Mouse (Mus musculus): ENCODE data around the gene Krt86.

The Krt86 gene

DNA sequence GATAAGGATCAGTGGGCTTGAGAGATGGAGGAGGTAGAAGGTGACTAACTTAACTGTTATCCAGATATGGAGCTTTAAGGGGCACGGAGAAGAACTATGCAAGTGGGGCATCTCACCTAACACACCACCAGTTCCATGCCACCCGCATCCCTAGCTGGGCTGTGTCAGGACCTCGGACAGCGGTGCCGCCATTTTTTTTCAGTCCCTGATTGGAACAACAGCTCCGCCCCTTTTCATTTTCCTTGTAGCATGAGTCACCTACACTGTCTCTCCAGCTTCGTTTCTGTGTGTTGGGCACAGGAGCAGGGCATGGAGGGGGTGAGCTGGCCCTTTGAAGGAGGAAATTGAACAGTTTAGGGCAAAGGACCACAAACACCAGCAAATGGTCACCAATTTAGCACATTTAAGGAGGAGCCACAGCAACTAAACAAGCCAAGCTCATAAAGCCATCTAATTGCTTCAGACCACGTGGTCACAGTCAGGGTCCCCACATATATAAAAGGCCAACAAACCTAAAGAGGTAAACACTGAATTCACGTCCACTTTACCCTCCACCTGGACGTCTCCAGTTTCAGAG is at the start of gene Krt86:
TSS of gene Krt86 (plus strand) at position 527 of the 577 bp plus-strand sequence.
- in situ Hi-C loops (cut with MboI, MseI) = no loop called here

DNA sequence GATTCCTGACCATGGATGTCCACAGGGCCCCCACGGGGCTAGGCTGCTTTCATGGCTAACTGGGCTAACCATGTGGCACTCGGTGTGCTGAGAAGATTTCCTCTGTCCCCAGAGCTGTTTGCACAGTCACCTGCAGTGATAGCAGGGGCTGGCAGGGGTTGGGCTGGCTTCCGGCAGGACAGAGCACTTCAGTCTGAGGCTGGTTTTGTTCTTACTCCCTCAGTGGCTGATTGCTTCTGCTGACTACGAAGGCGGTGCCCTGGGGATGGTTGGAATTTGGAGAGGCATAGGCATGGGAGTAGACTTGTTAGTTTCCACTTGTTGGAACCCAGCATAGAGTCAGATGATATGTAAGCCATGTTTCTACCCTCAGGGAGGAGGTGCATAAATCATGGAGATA is 48.4 kb upstream of the Krt86 start:
- in situ Hi-C loops (cut with MboI, MseI) = no loop called here

DNA sequence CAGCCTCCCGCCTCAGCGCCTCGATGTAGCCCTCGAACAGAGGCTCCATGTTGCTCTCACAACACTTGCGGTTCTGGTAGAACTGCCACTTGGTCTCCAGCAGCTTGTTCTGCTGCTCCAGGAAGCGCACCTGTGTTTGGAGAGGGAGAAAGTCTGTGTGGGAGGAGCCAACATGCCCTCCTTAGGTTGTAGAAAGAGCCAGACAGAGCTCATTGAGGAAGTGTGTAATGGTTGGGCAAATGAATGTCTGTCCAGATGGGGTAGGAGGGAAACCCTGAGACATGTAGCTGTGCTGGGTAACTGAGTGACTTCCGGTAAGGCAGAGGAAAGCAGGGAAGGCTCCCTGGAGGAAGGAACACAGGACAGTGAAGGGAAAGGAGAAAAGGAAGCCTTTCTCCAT is 36.7 kb upstream of the Krt86 start:
- in situ Hi-C loops (cut with MboI, MseI) = no loop called here

DNA sequence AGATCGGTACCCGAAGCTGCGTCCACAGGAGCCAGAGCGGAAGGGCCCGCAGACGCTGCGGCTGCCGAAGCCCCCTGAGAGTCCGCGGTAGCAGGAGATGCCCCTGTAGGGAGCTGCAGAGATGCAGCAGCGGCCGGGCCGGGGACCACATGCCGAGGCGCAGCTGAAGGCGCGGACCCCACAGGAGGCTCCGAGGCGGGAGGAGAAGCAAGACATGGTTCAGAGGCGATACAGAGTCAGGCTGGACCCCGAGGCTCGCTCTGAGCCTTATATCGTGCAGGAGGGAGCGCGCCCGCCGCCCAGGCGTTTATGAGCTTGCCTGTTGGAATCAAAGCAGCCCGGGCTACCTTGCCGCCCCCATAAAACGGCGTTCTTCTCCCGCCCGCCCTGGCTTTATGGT is 34.7 kb upstream of the Krt86 start, which contains the start of gene Krt87:
TSS of gene Krt87 (minus strand) at position 250 of the 400 bp plus-strand sequence.
- in situ Hi-C loops (cut with MboI, MseI) = no loop called here

DNA sequence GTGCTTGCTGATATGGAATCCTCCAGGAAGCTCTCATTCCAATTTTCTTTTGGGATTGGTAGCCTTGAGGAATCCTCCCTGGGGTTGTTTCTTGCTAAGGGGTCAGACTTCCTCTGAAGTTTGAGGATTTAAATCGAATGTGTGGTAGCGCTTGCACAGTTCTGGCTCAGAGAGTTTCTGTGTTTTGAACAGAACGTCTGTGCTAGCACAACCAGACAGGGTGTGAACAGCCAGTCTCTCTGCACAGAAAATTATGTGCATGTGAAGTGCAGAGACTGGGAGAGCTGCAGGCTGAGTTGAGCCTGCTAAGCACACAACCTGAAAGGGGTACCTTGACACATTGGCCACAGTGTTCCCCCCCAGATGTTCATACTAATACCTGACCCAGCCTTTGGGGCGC is 32.4 kb upstream of the Krt86 start:
- in situ Hi-C loops (cut with MboI, MseI) = no loop called here

DNA sequence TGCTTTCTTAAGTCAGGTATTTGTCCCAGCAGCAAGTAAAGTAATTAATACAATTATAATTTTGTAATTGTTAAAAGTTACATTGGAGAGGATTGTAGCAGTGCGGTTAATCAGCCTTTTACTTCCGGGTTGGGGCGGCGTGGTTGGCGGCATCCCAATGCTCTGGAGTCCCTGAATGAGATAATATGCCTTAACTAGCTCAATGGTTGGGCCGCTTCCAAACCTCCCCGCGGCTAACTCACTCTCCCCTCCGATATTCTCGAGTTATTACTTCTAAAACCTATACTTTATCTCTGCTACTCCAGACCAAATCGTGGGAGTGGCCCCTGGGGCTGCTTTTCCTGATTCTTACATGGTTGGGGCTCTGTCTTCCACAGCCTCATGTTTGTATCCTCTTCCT is 26.7 kb upstream of the Krt86 start:
- in situ Hi-C loops (cut with MboI, MseI) = no loop called here

DNA sequence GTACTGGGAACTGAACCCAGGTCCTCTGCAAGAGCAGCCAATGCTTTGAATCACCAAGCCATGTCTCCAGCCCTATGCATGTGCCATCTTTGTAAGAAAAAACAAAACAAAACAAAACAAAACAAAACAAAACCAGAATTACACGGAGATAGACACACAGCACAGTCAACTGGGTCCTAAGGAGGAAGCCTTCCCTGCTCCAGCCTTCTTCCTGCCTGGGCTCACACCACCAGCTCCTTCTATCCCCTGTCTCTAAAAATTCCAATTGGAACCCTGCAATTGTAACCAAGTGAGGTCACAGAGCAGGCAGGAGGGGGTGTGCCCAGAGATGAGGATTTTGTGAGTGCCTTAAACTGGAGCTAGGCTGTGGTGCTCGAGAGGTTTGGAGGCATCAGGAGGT is 25.8 kb upstream of the Krt86 start, which contains the start of gene Krt88:
TSS of gene Krt88 (plus strand) at position 301 of the 400 bp plus-strand sequence.
- in situ Hi-C loops (cut with MboI, MseI) = no loop called here

DNA sequence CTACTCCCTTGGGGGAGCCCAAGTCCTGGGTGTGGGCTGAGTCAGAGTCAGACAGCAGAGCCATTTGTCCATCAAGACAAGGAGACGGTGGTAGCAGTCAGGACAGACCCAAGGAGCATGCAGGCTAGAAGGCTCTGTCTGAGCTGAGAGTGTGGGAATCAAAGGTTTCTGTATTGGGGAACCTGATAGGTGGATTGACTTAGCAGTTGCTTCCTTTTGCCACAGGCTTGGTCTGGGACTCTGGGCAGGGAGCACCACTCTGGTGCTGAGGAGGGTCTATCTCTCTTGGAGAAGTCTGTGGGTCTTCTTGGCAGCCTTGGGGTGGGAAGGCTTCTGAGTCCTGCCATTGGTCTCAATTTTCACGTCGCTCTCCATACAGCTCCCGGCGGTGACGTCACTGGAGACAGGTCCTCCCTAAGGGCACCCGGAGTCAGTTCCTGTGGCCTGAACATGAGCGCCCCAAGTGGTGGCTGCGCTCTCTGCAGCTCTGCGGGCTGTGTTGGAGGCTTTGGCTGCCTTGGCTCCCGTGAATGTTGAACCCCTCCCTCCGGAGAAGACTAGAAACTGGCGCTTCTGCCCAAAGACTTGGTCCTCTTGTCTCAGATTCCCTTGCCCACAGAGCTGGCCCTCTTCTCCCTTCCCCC is 20.1 kb upstream of the Krt86 start:
- in situ Hi-C loops (cut with MboI, MseI) = no loop called here

DNA sequence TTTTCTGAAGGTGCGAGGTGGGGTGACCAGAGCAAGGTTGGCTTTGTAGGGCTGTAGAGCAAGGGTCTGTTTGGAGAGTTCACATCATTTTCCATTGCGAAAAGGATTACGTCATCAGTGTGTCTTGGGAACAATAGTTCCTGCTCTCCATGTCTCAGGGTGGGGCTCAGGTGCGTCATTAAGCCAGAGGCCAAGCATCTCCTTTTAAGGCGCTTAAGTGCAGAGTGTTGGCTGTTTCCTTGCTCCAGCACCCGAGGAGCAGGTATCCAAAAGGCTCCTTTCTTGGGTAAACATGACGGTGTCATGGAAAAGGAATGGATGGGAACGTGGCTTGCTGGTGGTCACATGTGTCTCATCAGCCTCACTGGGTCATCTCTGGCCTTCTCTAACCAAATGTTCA is 18.5 kb upstream of the Krt86 start:
- in situ Hi-C loops (cut with MboI, MseI) = loop anchor here (5.0 kb wide), 1 partner anchor 38 kb away; the partner anchor contains the start of gene Krt83

DNA sequence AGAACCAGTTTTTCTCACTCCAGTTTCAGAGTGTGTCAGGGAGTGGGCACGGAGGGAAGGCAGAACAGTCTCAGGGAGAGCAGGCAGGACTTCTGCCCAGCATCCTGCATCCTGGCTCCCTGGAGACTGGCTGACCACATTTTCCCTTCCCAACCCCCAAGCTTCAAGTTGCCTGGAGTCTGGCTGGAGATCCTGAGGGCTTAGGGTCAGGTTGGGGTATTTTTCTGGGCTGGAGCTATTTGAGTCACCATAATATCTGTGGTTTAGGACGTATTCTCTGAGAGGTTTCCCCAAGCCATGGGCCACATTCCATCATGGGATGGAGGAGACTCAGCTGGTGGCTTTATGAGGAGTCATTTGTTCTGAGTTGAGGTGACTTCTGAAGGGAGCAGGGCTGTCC is 18.0 kb upstream of the Krt86 start:
- in situ Hi-C loops (cut with MboI, MseI) = loop anchor here (5.0 kb wide), 1 partner anchor 37 kb away; the partner anchor contains the start of gene Krt83

DNA sequence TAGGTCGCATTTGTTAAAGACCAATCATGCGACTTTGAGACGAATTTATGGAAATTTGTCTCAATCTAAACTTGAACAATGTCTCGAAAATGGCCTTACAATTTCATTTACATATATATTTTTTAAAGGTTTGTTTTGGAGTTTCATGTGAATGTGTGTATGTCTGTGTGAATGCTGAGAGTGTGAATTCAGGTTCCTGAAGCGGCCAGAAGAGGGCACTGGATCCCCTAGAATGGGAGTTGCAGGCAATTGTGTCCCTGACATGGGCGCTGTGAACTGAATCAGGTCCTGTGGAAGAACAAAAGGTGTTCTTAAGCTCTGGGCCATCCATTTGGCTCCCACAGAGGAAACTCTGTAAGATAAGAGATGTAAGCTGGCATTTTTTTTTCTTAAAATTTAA is 17.4 kb upstream of the Krt86 start:
- in situ Hi-C loops (cut with MboI, MseI) = loop anchor here (5.0 kb wide), 1 partner anchor 36 kb away; the partner anchor contains the start of gene Krt83

DNA sequence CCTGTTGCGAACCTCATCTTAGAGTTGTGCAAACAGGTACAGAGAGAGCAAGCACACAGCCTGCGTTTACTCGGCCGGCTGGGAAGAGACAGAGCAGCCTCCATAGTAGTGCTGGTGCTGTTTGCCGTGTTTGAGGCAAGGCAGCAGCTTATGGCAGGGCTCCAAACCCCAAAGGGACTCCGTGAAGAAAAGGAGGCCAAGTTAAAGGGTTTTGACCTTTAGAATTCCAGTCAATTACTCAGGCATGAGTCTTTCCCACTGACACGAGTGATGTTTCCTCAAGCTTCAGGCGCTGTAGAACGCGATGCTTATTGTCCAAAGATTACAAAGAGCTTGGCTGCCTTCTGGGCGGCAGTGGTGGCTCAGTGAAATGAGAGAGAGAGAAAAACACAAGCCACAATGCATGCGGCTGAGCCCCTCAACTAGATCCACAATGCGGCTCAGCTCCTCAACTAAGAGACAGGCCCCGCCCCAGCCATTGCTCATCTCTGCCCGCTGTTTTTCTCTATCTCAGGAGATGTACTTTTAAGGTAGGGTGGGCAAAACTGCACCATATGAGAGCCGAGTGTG is 14.8 kb upstream of the Krt86 start:
- in situ Hi-C loops (cut with MboI, MseI) = loop anchor here (5.0 kb wide), 1 partner anchor 34 kb away; the partner anchor contains the start of gene Krt83

DNA sequence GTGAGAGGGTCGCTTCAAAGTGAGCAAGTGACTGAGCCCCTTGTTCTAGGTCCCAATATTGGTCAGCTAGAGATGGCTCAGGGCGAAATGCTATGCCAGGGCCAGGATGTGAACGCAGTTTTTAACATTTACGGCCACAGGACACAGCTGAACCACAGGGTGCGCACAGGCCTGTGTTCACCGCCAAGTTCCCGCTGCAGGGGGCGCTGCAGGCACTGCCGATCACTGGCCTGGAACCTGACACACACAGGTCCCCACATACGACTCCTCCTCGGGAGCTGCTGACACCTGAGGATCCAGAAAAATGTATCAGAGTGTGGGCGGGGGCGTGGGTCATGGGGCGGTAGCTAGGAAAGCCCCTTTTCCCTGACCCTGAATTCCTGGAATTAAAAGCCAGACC is 14.0 kb upstream of the Krt86 start:
- in situ Hi-C loops (cut with MboI, MseI) = loop anchor here (5.0 kb wide), 1 partner anchor 33 kb away; the partner anchor contains the start of gene Krt83

DNA sequence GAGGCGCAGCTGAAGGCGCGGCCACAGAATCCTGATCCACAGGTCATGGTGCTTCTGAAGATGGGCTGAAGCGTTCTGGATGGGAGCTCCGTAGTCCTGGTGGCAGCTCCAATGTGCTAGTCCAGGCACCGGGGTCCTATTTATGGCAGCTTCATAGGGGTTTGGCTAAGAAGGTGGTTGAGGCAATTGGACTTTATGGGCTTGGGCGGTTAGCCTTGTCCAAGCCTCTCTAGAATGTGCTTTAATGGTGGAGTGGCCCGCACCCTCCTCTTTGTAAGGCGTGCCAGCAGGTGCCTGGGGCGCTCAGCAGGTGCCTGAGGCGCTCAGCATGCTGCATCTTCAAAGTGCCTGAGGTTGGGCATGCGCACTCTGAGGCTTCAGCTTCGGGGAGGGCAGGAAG is 9.6 kb upstream of the Krt86 start, which contains the start of gene Krt81:
TSS of gene Krt81 (minus strand) at position 101 of the 400 bp plus-strand sequence.
- in situ Hi-C loops (cut with MboI, MseI) = no loop called here

DNA sequence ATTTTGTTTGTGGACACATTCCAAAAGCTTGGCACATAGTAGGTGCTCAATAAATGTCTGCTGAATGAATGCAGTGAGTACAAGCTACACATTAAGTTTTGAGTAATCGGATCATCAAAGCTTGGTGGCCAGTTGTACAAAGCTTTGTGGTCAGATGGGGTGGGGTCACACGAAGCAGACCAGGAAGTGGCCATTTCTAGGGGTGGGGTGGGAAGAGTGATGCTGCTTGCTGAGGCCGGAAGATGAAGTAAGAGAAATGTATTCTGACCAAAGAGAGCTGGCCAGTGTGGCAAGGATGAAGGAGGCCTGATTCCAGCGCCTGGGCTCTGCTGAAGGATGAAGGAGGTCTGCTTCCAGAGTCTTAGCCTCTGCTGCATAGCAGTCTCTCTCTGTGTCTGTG is 4.2 kb upstream of the Krt86 start:
- in situ Hi-C loops (cut with MboI, MseI) = no loop called here

DNA sequence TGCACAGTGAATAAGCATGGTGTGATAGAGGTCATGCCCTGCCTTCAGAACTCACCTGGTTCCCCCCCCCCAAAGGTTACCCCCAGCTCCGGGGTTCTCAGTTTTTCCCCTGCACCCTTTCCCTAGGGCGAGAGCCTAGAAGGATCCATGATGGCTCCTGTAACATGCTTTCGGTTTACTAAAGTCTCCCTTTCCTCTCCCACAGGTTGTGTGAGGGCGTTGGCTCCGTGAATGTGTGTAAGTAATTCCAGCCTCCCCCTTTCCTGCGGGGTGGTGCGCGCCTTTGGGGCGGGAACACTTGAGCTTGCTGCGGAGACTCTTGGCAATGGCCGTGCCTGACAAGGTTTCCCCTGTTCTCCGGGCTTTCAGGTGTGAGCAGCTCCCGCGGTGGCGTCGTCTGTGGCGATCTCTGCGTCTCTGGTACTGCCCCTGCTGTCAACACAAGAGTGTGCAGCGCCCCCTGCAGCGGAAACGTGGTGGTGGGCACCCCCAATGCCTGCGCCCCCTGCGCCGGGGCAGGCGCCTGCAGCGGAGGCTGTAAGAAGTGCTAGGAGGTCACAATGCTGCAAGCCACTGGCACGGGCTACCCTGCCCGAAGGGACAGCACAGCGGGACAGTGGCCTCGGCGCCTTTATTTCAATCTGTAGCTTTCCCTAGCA is 5.9 kb downstream of the Krt86 start:
- in situ Hi-C loops (cut with MboI, MseI) = no loop called here

DNA sequence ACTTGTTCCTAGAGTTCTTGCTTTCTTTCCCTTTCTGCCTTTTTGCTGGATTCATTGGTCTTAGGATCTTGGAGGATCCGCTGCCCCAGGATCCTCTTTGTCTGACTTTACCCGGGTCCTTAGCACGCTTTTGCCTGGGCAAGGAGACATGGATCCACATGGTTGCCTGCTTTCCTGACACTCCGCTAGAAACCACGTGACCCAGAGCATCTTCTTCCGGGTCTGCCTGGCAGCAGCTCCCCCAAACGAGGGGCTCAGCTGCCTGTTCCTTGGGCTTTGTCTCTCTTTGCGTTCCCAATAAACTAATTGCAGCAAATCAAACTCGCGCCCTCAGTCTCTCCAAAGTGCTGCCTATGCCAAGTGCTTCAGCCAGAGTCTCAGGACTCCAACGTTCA is 6.4 kb downstream of the Krt86 start:
- in situ Hi-C loops (cut with MboI, MseI) = no loop called here

DNA sequence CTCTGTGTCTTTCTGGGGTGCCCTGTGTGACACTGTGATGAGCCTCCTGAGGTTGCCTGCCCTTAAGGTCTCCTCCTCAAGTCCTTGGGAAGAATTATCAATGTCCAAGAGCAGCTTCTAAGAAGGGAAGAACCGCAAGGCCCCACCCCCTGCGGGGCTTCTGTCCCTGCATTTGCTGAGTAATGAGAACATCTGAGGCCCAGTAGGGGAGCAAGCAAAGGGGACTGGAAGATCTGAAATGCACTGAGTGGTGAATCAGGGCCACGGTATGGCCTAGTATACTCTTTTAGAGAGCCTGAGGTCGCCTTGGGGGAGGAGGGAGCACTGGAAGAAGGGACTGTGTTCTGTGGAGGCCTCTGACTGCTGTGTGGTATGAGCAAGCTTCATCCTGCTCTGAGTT is 8.8 kb downstream of the Krt86 start:
- in situ Hi-C loops (cut with MboI, MseI) = no loop called here

DNA sequence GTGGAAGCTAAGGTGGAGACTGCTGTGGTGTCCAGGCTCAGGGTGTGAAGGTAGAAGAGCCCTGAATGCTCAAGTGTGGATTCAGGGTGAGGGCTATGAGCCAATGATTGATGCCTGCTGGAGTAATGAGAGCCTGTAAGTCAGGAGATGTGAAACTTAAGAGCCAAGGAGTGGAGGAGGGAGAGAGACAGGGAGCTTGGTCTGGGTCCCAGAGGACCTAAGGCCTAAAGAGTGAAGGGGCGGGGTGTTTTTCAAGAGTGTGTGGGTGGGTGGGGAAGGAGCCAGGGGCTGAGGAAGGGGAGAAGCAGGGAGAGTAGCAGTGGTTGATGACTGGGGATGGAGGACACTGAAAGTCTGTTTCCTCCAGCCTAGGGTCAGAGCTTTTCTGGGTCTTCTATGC is 10.4 kb downstream of the Krt86 start:
- in situ Hi-C loops (cut with MboI, MseI) = no loop called here

DNA sequence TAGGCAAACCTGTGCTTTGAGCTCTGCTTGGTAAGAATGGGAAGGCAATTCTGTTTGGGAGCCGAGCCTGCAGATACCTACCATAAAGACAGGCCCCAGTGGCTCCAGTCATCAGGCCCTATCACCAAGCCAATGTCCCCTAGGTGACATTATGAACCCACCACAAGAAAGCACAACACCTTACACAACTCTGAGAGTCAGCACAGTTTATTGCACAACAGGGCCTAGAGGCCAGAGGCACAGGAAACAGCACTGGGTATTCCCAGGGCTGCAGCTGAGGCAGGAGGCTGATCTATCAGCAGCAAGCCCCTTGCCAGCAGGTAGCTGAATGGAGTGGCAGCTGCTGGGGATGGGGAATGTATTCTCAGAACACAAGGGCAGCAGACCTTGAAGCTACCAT is 11.7 kb downstream of the Krt86 start:
- in situ Hi-C loops (cut with MboI, MseI) = no loop called here

DNA sequence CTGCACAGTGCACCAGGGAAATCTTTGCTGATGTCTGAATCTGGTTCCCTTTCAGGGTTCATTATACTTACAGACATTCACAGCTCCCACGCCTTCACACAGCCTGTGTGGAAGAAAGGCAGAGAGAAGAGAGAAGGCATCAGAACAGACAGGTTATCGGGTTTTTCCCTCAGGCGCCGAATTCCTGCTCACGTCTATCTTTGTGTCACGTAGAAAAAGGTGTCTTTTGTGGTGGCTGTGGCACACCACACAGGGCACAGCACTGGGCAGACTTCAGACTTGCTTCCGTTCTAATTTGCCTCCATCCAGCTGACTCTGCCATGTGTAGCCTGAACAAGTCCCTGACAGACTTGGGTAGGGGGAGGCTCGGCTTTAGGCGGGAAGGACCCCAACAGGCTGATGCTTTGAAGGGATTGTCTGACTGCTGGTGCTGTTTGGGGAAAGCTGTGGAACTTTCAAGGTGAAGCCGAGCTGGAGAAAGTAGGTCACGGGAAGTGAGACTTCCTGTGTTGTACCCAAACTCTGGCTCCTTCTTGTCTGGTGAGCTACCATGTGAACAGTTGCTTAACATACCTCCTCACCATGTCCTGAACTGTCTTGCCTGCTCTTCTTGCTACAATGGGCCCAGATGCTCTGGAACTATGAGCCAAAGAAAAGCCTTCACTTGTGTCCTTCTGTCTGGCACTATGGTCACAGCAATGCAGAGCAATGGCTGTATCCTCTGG is 12.8 kb downstream of the Krt86 start:
- in situ Hi-C loops (cut with MboI, MseI) = no loop called here

DNA sequence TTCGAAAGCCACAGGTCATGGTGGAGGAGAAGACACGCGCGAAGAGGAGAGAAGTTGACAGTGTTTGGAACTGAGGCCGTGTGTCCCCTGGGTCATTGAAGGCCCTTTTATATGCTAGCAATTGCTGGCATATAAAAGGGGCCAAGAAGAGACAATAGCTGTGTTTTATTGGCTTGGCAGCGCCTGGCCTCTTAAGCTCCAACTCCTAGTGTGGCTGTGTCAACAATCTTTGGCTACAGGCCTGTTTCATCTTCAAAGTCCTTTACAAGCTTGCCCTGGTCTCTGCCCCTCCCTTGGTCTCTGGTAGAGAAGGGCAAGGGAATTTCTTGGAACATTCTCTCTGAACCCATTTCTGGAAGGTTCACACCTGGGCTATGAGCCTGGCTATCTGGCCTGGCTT is 18.2 kb downstream of the Krt86 start, which contains the start of gene Krt83:
TSS of gene Krt83 (minus strand) at position 82 of the 400 bp plus-strand sequence.
- in situ Hi-C loops (cut with MboI, MseI) = loop anchor here (5.0 kb wide), 1 partner anchor 34 kb away; no protein-coding TSS in a partner anchor

Data from regulatory T cell (primary cell).